Comparison of ENCODE assay signal across 9 mouse cellular contexts in genomic region chr7:79727091-79727490, GRCm38 (mm10). TPM values are rescaled to one million over a fixed set of nuclear protein-coding genes. Genes with fewer than 3 reads are reported as not detected.
DNase-seq lines count a peak whose midpoint lies in the region; TF ChIP-seq lines count a peak whose summit lies in the region.
"Had no signal": no experiment of that assay in that cellular context is flagged by ENCODE, and none has a peak within 500 bp of the region (broad histone marks: within the 10 kb centered on the region; RNA-seq: fewer than 3 reads in every experiment).

No protein-coding gene starts in this region.

- peak; percentile 87 for TF ChIP-seq CTCF in kidney, adult 2 months (conservative IDR thresholded peaks at IDR 0.05; ENCODE audit: insufficient read depth, insufficient read length, low read depth, low read length)

- intact Hi-C loops in left cerebral cortex, postnatal 25 days (cut with DNase I) = loop anchor here (5.0 kb wide), 1 partner anchor 235 kb away; no protein-coding TSS in a partner anchor

- no peaks in the 10 kb centered on the region for H3K27me3 ChIP-seq in kidney, adult 2 months (replicated peaks; ENCODE audit: control insufficient read depth, insufficient read depth, low read length)

- no peak for TF ChIP-seq POLR2A in kidney, adult 2 months (IDR thresholded peaks at IDR 0.05; ENCODE audit: low read depth, low read length)

- no peak overlapping the region for H3K4me3 ChIP-seq in kidney, adult 2 months (ENCODE audit: insufficient read depth, low read depth, low read length)
- H3K4me3 ChIP-seq: midbrain, embryonic 12.5 days had no signal

- peak; percentile 63 for DNase-seq in kidney, adult 2 months
- no peak for DNase-seq in kidney, adult 11 months
- peak; percentile 32 to 45 for DNase-seq in CD8-positive naive resting alpha-beta T cell, adult 2 months (ENCODE audit: low read depth in 2 of 2, low spot score in 2 of 2)
- peak; percentile 78 for DNase-seq in adrenal gland, postnatal 10 days
- peak; percentile 34 to 53 for DNase-seq in frontal cortex, postnatal 25 days (ENCODE audit: low spot score in 2 of 2)
- DNase-seq in left cerebral cortex, postnatal 25 days (ENCODE audit: low spot score in 2 of 2) = peak; percentile 51 to 60
- DNase-seq in naive thymus-derived CD4-positive, alpha-beta T cell, adult 2 months (ENCODE audit: low read depth) = peak; percentile 63
- no peak for DNase-seq in ovary, adult 18-20 months (ENCODE audit: low spot score)

- H3K27ac ChIP-seq in kidney, adult 2 months (ENCODE audit: insufficient read depth, low read depth, low read length) = no peak overlapping the region
- H3K27ac ChIP-seq: midbrain, embryonic 12.5 days had no signal

- H3K36me3 ChIP-seq in kidney, adult 2 months (ENCODE audit: control insufficient read depth, insufficient read depth, low read length) = no peaks in the 10 kb centered on the region
- H3K36me3 ChIP-seq: midbrain, embryonic 12.5 days had no signal

- no peaks in the 10 kb centered on the region for H3K4me1 ChIP-seq in kidney, adult 2 months (ENCODE audit: control insufficient read depth, insufficient read depth, low read length)

- 17% methylated on average over 2 of the region's 2 CpGs for WGBS in kidney, adult 2 months

RNA-seq across cellular contexts. Expression of gene Plin1, which starts 5.6 kb away (rescaled TPM):
- 58.4 and 72.2 TPM in 2 replicates for polyA plus RNA-seq in kidney, adult 2 months (2012; rRNA removed)
- 100 to 1,000 TPM; 750 to 928 TPM for total RNA-seq in adrenal gland, postnatal 10 days (2021)
- total RNA-seq in left cerebral cortex, postnatal 25 days (2021) = not detected
- polyA plus RNA-seq: midbrain, embryonic 12.5 days had no signal

RNA-seq across cellular contexts. Expression of gene Kif7, which starts 11.6 kb away (rescaled TPM):
- polyA plus RNA-seq in kidney, adult 2 months (2012; rRNA removed) = 0.81 and 0.92 TPM in 2 replicates
- 1 to 10 TPM; 4.9 to 5.7 TPM for total RNA-seq in adrenal gland, postnatal 10 days (2021)
- 1 to 10 TPM; 1.1 to 1.7 TPM for total RNA-seq in left cerebral cortex, postnatal 25 days (2021)

RNA-seq across cellular contexts. Expression of gene Pex11a, which starts 15.8 kb away (rescaled TPM):
- polyA plus RNA-seq in kidney, adult 2 months (2012; rRNA removed) = 40.6 and 41.0 TPM in 2 replicates
- total RNA-seq in adrenal gland, postnatal 10 days (2021) = 10 to 100 TPM; 41.0 to 47.0 TPM
- 1 to 10 TPM; 9.4 to 9.8 TPM for total RNA-seq in left cerebral cortex, postnatal 25 days (2021)

RNA-seq across cellular contexts. Expression of gene Wdr93, which starts 15.9 kb away (rescaled TPM):
- polyA plus RNA-seq in kidney, adult 2 months (2012; rRNA removed) = 1.1 TPM in 2 replicates
- 1 to 10 TPM; 1.5 to 2.5 TPM for total RNA-seq in adrenal gland, postnatal 10 days (2021)
- total RNA-seq in left cerebral cortex, postnatal 25 days (2021) = under 1 TPM in 1 of 2 experiments, not detected in 1; 0.25 TPM

Comparison
In these comparisons a context has a peak if more than half of its experiments do, and no peak if none do; other contexts are left out.
1. DNase-seq: peak in kidney, adult 2 months (single experiment), CD8-positive naive resting alpha-beta T cell, adult 2 months (2 of 2), adrenal gland, postnatal 10 days (single experiment), frontal cortex, postnatal 25 days (2 of 2), left cerebral cortex, postnatal 25 days (2 of 2) and naive thymus-derived CD4-positive, alpha-beta T cell, adult 2 months (single experiment); none in kidney, adult 11 months (single experiment) and ovary, adult 18-20 months (single experiment).
2. RNA of gene Plin1, which starts 5.6 kb away (total RNA-seq): 750 to 928 TPM in adrenal gland, postnatal 10 days; not detected in left cerebral cortex, postnatal 25 days; every median in the first group is over 100 times any median in the second.